Mouse (Mus musculus): ENCODE data around the gene Ifih1. TPM values are rescaled to one million over a fixed set of nuclear protein-coding genes. Genes with fewer than 3 reads are reported as not detected.
A peak's percentile ranks its signal among the peaks of the same experiment; 100 is the strongest.

Ifih1 gene
- polyA plus RNA-seq, 1 experiment from 2014 or later: 3.3 TPM

DNA sequence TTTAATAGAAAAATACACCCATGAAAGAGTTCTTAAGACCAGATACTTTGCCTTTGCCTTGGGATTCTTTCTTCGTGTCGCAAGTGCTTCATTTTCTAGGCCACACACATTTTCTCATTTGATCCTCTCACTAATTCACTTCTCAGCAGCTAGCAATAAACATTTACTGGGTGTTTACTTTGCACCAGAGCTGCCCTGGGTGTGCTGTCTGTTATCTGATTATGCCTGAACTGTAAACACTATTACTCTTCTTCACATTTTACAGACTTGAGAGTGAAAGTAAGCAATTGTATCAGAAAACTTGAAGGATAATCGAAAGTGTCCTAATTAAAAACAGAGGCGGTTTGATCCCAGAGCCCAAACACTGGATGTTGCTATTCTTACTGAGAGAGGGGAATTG, 56.7 kb downstream of the Ifih1 start:
- no peak for ATAC-seq (ENCODE audit: insufficient number of reproducible peaks, low FRiP score, low TSS enrichment, low read depth)
- H3K27ac ChIP-seq (replicated peaks): no peak overlapping the region
- 66% methylated on average over 4 of the region's 4 CpGs for WGBS
- H3K27me3 ChIP-seq: no peaks in the 10 kb centered on the region
- H3K4me1 ChIP-seq: no peaks in the 10 kb centered on the region
- H3K9me3 ChIP-seq (replicated peaks): no peaks in the 10 kb centered on the region
- H3K4me2 ChIP-seq (replicated peaks): no peak overlapping the region
- H3K4me3 ChIP-seq (replicated peaks): no peak overlapping the region
- no peaks in the 10 kb centered on the region for H3K36me3 ChIP-seq
- H3K9ac ChIP-seq: no peak overlapping the region

DNA sequence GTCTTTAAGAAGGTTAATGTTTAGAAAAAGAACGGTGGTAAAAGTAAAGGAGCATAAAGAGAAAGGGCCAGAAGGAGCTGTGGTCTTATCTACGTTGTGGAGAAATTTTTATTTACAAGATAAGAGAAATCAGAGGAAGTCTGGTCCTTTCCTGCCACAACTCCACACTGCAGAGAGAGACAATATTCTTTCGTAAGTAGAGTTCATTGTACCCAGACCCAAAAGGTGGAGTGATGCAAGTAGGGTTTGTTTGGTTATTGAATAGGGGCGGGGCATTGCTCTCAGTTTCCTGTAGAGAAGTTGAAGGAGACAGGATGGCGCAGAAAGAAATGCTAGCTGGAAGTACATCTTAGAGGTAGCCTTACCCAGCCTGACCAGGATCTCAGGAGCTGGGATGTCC, 60.3 kb downstream of the Ifih1 start:
- H3K36me3 ChIP-seq: no peaks in the 10 kb centered on the region
- H3K4me1 ChIP-seq: no peaks in the 10 kb centered on the region
- ATAC-seq (ENCODE audit: insufficient number of reproducible peaks, low FRiP score, low TSS enrichment, low read depth): no peak
- H3K4me3 ChIP-seq (replicated peaks): no peak overlapping the region
- 88% methylated on average over 5 of the region's 5 CpGs for WGBS
- H3K9ac ChIP-seq: no peak overlapping the region
- H3K27ac ChIP-seq (replicated peaks): no peak overlapping the region
- no peaks in the 10 kb centered on the region for H3K9me3 ChIP-seq (replicated peaks)
- no peak overlapping the region for H3K4me2 ChIP-seq (replicated peaks)
- no peaks in the 10 kb centered on the region for H3K27me3 ChIP-seq

DNA sequence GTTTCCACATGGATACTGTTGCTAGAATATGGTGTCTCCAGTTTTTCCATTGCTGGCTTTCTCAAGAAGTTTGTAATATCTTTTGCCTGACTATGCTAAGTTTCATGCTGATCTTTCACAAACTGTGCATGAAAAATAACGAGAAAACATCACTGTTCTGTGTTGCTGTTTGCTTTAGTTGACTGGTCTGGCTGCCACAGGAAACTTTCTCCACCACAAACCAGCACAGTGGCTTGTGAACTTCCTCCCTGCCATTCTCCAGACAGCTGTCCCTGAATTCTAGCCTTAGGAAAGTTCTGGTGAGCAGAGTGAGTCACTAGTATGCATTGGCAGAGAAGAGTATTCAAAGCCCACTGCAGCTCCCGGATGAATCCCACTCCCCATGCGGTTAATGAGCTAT, 71.1 kb downstream of the Ifih1 start:
- 43% methylated on average over 3 of the region's 3 CpGs for WGBS
- H3K27me3 ChIP-seq: no peaks in the 10 kb centered on the region
- no peaks in the 10 kb centered on the region for H3K36me3 ChIP-seq
- H3K27ac ChIP-seq (replicated peaks): peak overlapping the region; percentile 90
- no peak overlapping the region for H3K4me2 ChIP-seq (replicated peaks)
- peaks cover 7% of the 10 kb centered on the region; the same call in 1 of the 2 replicates for H3K4me1 ChIP-seq
- no peak for ATAC-seq (ENCODE audit: insufficient number of reproducible peaks, low FRiP score, low TSS enrichment, low read depth)
- H3K9ac ChIP-seq: no peak overlapping the region
- H3K4me3 ChIP-seq (replicated peaks): no peak overlapping the region
- no peaks in the 10 kb centered on the region for H3K9me3 ChIP-seq (replicated peaks)

DNA sequence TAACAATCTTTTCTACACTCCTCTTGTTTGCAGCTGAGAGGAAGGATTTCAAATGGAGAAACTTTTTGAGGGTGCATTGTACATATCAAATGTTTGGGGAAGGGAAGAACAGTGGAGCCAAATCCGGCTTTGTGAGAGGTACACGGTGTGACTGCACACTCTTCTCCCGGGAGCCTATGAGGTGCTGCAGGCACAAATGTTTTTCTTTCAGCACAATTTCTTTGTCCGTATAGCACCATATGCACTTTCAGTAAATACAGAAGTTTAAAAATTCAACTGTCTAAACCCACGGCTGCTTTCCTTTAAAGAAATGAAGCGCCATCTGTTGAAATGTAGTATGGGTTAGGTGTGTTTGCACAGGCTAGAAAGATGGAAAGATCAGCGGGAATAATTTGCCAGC, 71.8 kb downstream of the Ifih1 start:
- Histone ChIP-seq H3K4me2 (replicated peaks) (peak overlapping the region; percentile 45), H3K4me3 (replicated peaks) (peak overlapping the region; percentile 39; the same call in 1 of the 2 replicates), H3K9ac (no peak overlapping the region), H3K27ac (replicated peaks) (peak overlapping the region; percentile 90), H3K36me3 (no peaks in the 10 kb centered on the region), H3K4me1 (peaks cover 7% of the 10 kb centered on the region; the same call in 1 of the 2 replicates), H3K27me3 (no peaks in the 10 kb centered on the region), H3K9me3 (replicated peaks) (no peaks in the 10 kb centered on the region)
- WGBS: 36% methylated on average over 7 of the region's 7 CpGs
- peak; percentile 58; the same call in 1 of the 2 replicates for ATAC-seq (ENCODE audit: insufficient number of reproducible peaks, low FRiP score, low TSS enrichment, low read depth)

DNA sequence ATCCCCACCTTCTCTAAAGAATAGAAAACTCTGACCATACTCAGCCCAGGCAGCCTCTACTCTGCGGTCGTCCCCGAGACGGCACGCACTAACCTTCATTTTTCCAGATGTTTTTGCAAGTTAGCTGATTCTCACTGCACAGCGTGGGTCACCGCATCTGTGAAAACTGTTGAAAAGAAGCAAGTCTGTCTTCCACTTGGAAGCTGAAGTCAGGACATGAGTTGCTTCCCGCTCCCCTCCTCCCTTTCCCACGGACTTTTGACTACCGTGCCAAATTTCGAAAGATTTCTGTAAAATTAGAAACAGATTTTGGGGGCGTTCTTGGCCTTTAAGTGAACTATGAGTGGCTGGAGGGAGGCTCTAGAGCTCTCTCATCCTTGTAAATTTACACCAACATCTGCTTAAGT, 72.3 kb downstream of the Ifih1 start, which contains the start of gene Fap:
TSS of gene Fap (minus strand) at position 323 of the 407 bp plus-strand sequence.
- WGBS: 25% methylated on average over 12 of the region's 12 CpGs
- H3K9ac ChIP-seq: no peak within 1 kb of the TSS; the same call in 1 of the 2 replicates
- peak within 1 kb of the TSS; percentile 39 for H3K4me3 ChIP-seq (replicated peaks)
- ATAC-seq (ENCODE audit: insufficient number of reproducible peaks, low FRiP score, low TSS enrichment, low read depth): peak; percentile 87
- H3K27me3 ChIP-seq: no peaks in the 10 kb centered on the region
- H3K9me3 ChIP-seq (replicated peaks): no peaks in the 10 kb centered on the region
- no peaks in the 10 kb centered on the region for H3K36me3 ChIP-seq
- peaks cover 7% of the 10 kb centered on the region; the same call in 1 of the 2 replicates for H3K4me1 ChIP-seq
- H3K27ac ChIP-seq (replicated peaks): peak within 1 kb of the TSS; percentile 90
- peak within 1 kb of the TSS; percentile 45 for H3K4me2 ChIP-seq (replicated peaks)

DNA sequence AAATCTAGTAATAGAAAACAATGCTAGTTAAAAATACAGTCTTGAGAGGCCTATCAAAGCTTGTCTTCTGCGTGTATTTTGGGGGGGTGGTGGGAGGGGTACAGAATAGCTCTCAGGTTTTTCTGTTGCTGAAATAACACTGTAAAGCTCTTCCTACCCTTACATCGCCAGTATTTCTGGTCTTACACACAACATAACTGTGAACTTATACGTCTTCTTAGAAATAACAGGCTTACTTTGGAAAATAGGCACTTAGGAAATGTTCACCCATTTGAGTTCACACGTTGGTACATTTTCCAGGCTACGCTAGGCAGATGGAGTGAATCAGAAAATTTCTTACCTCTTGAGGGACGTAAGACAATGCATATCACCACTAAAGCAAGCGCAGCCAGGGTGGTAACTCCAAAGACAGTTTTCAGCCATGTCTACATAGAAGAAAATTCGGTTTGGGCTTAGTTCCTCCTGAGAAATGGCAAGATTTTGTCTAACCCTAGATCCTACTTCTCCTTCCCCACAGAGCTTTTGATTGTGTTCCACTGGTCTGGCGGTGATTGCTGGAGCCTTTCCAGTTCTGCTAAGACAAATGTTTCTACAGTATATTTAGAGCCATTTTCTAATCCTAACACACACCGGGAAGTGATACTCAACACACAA, 72.8 kb downstream of the Ifih1 start:
- Histone ChIP-seq H3K9ac (no peak overlapping the region; the same call in 1 of the 2 replicates), H3K27me3 (no peaks in the 10 kb centered on the region), H3K27ac (replicated peaks) (peak overlapping the region; percentile 90), H3K4me1 (peaks cover 7% of the 10 kb centered on the region; the same call in 1 of the 2 replicates), H3K36me3 (no peaks in the 10 kb centered on the region), H3K9me3 (replicated peaks) (no peaks in the 10 kb centered on the region), H3K4me3 (replicated peaks) (peak overlapping the region; percentile 39), H3K4me2 (replicated peaks) (peak overlapping the region; percentile 45)
- peak; percentile 15; the same call in 1 of the 2 replicates for ATAC-seq (ENCODE audit: insufficient number of reproducible peaks, low FRiP score, low TSS enrichment, low read depth)
- 45% methylated on average over 10 of the region's 10 CpGs for WGBS

DNA sequence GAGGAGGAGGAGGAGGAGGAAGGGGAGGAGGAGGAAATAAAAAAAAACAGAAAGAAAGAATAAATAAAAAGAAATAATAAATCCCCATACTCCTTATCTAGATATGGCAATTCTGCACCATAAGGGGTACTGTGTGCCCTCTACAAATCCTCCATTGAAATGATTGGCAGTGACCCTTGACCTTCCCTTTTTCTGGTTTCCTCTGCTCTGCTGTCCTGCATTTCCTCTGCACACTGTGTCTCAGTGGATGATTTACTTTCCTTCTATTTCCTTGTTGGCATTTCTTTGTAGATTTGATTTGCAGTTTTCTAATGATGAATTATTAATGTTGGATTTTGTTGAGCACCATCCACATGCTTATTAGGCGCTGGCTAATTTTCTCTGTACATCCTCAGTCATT, 81.4 kb downstream of the Ifih1 start:
- H3K9me3 ChIP-seq (replicated peaks): no peaks in the 10 kb centered on the region
- no peak for ATAC-seq (ENCODE audit: insufficient number of reproducible peaks, low FRiP score, low TSS enrichment, low read depth)
- WGBS: 92% methylated on average over 1 of the region's 1 CpGs

GRCm38 (mm10) chr2:62562661-62563485, 83.2 kb downstream of the Ifih1 start:
- Histone ChIP-seq H3K4me1 (no peaks in the 10 kb centered on the region), H3K27ac (replicated peaks) (no peak overlapping the region), H3K9ac (no peak overlapping the region), H3K36me3 (no peaks in the 10 kb centered on the region), H3K4me3 (replicated peaks) (no peak overlapping the region), H3K27me3 (no peaks in the 10 kb centered on the region), H3K4me2 (replicated peaks) (no peak overlapping the region), H3K9me3 (replicated peaks) (no peaks in the 10 kb centered on the region)
- no peak for ATAC-seq (ENCODE audit: insufficient number of reproducible peaks, low FRiP score, low TSS enrichment, low read depth)
- 64% methylated on average over 5 of the region's 5 CpGs for WGBS

More for the DNA sequence above, 81.4 kb downstream of the Ifih1 start:
- no peak overlapping the region for H3K9ac ChIP-seq
- H3K27ac ChIP-seq (replicated peaks): no peak overlapping the region
- no peak overlapping the region for H3K4me3 ChIP-seq (replicated peaks)
- no peaks in the 10 kb centered on the region for H3K36me3 ChIP-seq
- no peaks in the 10 kb centered on the region for H3K4me1 ChIP-seq
- H3K27me3 ChIP-seq: no peaks in the 10 kb centered on the region
- no peak overlapping the region for H3K4me2 ChIP-seq (replicated peaks)

GRCm38 (mm10) chr2:62557417-62557816, 88.6 kb downstream of the Ifih1 start:
- no peak overlapping the region for H3K4me2 ChIP-seq (replicated peaks)
- H3K9me3 ChIP-seq (replicated peaks): no peaks in the 10 kb centered on the region
- no peak overlapping the region for H3K27ac ChIP-seq (replicated peaks)
- H3K27me3 ChIP-seq: no peaks in the 10 kb centered on the region
- H3K9ac ChIP-seq: no peak overlapping the region
- no peaks in the 10 kb centered on the region for H3K4me1 ChIP-seq
- no peak overlapping the region for H3K4me3 ChIP-seq (replicated peaks)
- WGBS: 67% methylated on average over 2 of the region's 2 CpGs
- no peaks in the 10 kb centered on the region for H3K36me3 ChIP-seq
- no peak for ATAC-seq (ENCODE audit: insufficient number of reproducible peaks, low FRiP score, low TSS enrichment, low read depth)

DNA sequence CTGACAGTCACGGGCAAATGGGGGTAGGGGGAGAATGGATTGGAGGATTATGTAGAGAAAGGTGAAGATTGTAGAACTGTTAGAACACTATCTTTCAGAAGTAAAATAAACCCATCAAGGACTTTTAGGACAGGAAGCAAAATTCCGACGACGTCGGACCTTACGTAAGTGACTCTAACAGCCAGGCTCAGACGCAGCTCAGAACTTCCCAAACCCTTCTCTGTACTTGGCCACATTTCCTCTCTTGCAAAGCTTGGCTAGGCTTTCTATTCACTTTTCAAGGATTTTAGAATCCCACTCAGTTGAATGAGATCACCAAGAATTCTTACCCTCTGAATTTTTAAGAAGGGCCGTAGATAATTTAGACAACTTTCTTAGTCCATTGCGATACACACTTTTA, 89.7 kb downstream of the Ifih1 start:
- H3K4me3 ChIP-seq (replicated peaks): no peak overlapping the region
- H3K27me3 ChIP-seq: no peaks in the 10 kb centered on the region
- H3K4me2 ChIP-seq (replicated peaks): no peak overlapping the region
- H3K27ac ChIP-seq (replicated peaks): no peak overlapping the region
- no peak overlapping the region for H3K9ac ChIP-seq
- 79% methylated on average over 9 of the region's 9 CpGs for WGBS
- no peak for ATAC-seq (ENCODE audit: insufficient number of reproducible peaks, low FRiP score, low TSS enrichment, low read depth)
- H3K9me3 ChIP-seq (replicated peaks): no peaks in the 10 kb centered on the region
- H3K4me1 ChIP-seq: no peaks in the 10 kb centered on the region
- no peaks in the 10 kb centered on the region for H3K36me3 ChIP-seq

- no peak overlapping the region for H3K27ac ChIP-seq (replicated peaks)
- WGBS: 84% methylated on average over 3 of the region's 3 CpGs
Measured at GRCm38 (mm10) chr2:62549659-62550058, 96.4 kb downstream of the Ifih1 start.

More at GRCm38 (mm10) chr2:62549659-62550058, 96.4 kb downstream of the Ifih1 start:
- H3K27me3 ChIP-seq: no peaks in the 10 kb centered on the region
- no peak overlapping the region for H3K9ac ChIP-seq
- no peaks in the 10 kb centered on the region for H3K4me1 ChIP-seq
- H3K36me3 ChIP-seq: no peaks in the 10 kb centered on the region
- no peaks in the 10 kb centered on the region for H3K9me3 ChIP-seq (replicated peaks)
- H3K4me3 ChIP-seq (replicated peaks): no peak overlapping the region
- H3K4me2 ChIP-seq (replicated peaks): no peak overlapping the region
- no peak for ATAC-seq (ENCODE audit: insufficient number of reproducible peaks, low FRiP score, low TSS enrichment, low read depth)

Measured in embryonic facial prominence, embryonic 15.5 days (tissue).